Mouse (Mus musculus) heart, adult 18-20 months (tissue): Measurements from ENCODE around the gene Srr. TPM values are rescaled to one million over a fixed set of nuclear protein-coding genes. Genes with fewer than 3 reads are reported as not detected.

Experiments
- DNase-seq, 2 experiments: peaks; one replicate each; pipeline ENCODE4 v3.0.0; 2021 to 2022; ENCODE audit warnings: mixed read lengths in 1 of 2
- total RNA-seq, 2 experiments: library from RNA; stranded (reverse); gene quantifications; 2 replicates each; pipeline ENCODE4 v1.2.3; 2021

Srr gene
- total RNA-seq, 2 experiments from 2014 or later = 25.5 to 26.8 TPM

- DNase-seq = no peak
Measured at GRCm38 (mm10) chr11:74907850-74908249, 17.9 kb downstream of the Srr start.

- no peak for DNase-seq
Measured at GRCm38 (mm10) chr11:74902416-74902815, 23.3 kb downstream of the Srr start.

GRCm38 (mm10) chr11:74901555-74901954 lies 24.2 kb downstream of the Srr start:
- DNase-seq = no peak

- no peak for DNase-seq
Measured at GRCm38 (mm10) chr11:74898517-74898827, 27.3 kb downstream of the Srr start.

GRCm38 (mm10) chr11:74897678-74898516 lies 27.9 kb downstream of the Srr start, which contains the start of gene Tsr1:
Tsr1 (plus strand) TSS chr11:74898071.
- DNase-seq = peak; percentile 89 to 93

- DNase-seq = peak; percentile 72 to 76
Measured at GRCm38 (mm10) chr11:74896901-74897677, 28.7 kb downstream of the Srr start, which contains the start of gene Sgsm2. Sgsm2 (minus strand) TSS chr11:74897060.

- DNase-seq = peak; percentile 67 to 76
Measured at GRCm38 (mm10) chr11:74895980-74896900, 29.5 kb downstream of the Srr start.

- DNase-seq = peak; percentile 26 to 33
Measured at GRCm38 (mm10) chr11:74894619-74895018, 31.1 kb downstream of the Srr start.

- no peak for DNase-seq
Measured at GRCm38 (mm10) chr11:74883098-74883497, 42.6 kb downstream of the Srr start.

- no peak for DNase-seq
Measured at GRCm38 (mm10) chr11:74881979-74882378, 43.8 kb downstream of the Srr start.

GRCm38 (mm10) chr11:74880999-74881398 lies 44.7 kb downstream of the Srr start:
- DNase-seq = no peak

GRCm38 (mm10) chr11:74876801-74877200 lies 48.9 kb downstream of the Srr start:
- peak; percentile 64 to 73 for DNase-seq

GRCm38 (mm10) chr11:74874630-74875029 lies 51.1 kb downstream of the Srr start:
- DNase-seq = no peak

- peak in 1 of 2 experiments; percentile 30 for DNase-seq
Measured at GRCm38 (mm10) chr11:74870991-74871622, 54.6 kb downstream of the Srr start.

GRCm38 (mm10) chr11:74870544-74870943 lies 55.2 kb downstream of the Srr start:
- DNase-seq = peak in 1 of 2 experiments; percentile 34

- no peak for DNase-seq
Measured at GRCm38 (mm10) chr11:74869603-74870002, 56.1 kb downstream of the Srr start.

GRCm38 (mm10) chr11:74868046-74868760 lies 57.5 kb downstream of the Srr start:
- no peak for DNase-seq

GRCm38 (mm10) chr11:74867181-74867580 lies 58.6 kb downstream of the Srr start:
- DNase-seq = peak; percentile 84 to 91

GRCm38 (mm10) chr11:74866640-74867039 lies 59.1 kb downstream of the Srr start:
- peak; percentile 87 to 94 for DNase-seq

- DNase-seq = no peak
Measured at GRCm38 (mm10) chr11:74865252-74865651, 60.5 kb downstream of the Srr start.

- DNase-seq = no peak
Measured at GRCm38 (mm10) chr11:74864421-74864820, 61.3 kb downstream of the Srr start.
